Mouse (Mus musculus) adrenal gland, adult 18-20 months (tissue): ENCODE results near the gene Dnah5. TPM values are rescaled to one million over a fixed set of nuclear protein-coding genes. Genes with fewer than 3 reads are reported as not detected.
"Not testable (repeated sequence)": the region's sequence is repeated elsewhere in the genome, so short reads cannot be mapped to it uniquely, and the experiment has no call there.

ENCODE experiments used
- DNase-seq, 2 experiments: peaks; one replicate each; pipeline ENCODE4 v3.0.0; 2021 to 2022; ENCODE audit warnings: low spot score in 2 of 2
- total RNA-seq, 2 experiments: library from RNA; stranded (reverse); gene quantifications; 1 replicate in 1 of 2; 2 replicates in 1 of 2; pipeline ENCODE4 v1.2.3; 2021

The Dnah5 gene
- total RNA-seq, 2 experiments from 2014 or later: 0.03 to 0.10 TPM

DNA sequence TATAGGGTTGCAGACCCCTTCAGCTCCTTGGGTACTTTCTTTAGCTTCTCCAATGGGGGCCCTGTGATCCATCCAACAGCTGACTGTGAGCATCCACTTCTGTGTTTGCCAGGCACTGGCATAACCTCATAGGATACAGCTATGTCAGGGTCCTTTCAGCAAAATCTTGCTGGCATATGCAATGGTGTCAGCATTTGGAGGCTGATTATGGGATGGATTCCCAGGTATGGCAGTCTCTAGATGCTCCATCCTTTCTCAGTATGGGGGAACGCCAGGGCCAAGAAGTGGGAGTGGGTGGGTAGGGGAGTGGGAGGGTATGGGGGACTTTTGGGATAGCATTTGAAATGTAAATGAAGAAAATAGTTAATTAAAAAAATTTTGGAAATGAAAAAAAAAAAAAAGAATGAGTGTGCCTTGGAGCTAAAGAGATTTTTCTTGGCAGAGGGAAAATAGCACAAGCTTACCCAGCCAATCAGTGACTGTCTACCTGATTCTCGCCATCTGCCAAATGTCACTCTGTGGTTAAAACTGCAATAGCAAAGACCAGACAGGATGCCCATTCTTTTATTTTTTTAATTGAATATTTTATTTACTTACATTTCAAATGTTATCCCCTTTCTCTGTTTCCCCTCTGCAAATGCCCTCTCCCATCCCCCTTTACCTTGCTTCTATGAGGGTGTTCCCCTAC, 257.7 kb downstream of the Dnah5 start:
- DNase-seq: not testable (repeated sequence)

DNA sequence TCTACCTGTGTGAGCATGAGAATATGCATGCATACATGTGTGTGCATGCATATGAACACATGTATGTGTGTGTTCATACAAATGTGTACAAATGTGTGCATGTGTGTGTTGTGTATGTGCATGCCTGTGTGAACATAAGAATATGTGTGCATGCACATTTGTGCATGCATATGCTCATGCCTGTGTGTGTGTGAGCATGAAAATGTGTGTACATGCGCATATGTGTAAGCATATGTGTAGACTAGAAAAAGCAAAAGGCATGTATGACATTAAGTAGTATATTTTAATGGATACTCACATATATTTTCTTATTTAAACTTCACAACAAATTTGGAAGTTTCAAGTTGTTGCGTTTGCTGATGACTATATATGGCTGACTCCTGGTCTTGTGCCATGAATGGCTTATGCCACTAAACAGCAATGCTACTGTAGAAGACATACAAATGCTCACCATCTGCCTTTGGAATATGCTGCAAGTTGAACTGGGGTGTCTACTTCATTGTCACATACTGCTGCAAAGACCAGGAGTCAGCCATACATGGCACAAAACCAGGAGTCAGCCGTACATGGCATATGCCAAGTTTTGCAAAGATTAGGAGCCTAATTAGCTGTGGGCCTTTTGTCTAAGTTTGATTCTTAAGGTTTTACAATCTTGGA, 263.2 kb downstream of the Dnah5 start:
- no peak for DNase-seq

DNA sequence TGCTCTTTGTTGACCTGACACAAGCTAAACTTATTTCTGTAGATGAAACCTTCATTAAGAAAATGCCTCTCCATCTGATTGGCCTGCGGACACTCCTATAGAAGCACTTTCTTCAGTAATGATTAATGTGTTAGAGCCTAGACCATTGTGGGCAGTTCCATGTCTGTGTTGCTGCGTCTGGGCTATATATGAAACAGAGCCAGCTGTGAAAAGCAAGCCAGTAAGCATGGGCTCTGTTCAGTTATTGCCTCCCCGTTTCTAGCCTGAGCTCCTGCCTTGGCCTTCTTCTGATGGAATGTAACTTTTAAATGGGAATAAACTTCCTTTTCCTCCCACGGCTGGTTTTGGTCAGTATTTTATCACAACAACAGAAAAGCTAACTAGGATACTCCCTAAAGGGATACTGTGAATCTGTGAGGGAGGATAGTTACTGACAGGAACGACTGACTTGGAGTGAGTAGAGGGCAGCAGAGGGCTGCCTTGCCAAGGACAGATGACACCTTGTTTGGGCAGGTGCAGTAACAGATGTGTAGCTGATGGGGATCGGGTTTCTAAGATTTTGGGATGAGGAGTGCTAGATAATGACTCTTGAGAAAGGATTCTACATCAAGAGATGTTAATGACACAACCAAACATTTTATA, 270.3 kb downstream of the Dnah5 start:
- DNase-seq: no peak

DNA sequence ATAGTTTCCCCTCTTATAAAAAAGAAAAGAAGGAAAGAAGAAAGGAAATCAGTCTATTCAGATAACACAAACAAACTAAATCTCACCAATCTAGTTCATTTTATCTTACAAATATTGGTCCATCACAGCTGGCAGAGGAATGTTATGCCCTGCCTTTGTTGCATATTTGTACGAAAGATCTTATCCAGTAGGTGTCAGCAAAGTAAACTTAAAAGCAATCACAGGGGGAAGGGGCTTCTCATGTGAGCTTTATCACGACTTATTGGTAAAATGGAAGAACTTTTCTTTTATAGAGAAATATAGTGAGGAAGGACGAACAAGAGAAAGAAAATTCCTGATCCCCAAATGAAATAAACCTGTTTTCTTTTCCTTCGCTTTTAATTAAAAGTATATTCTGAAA, 299.3 kb downstream of the Dnah5 start:
- no peak for DNase-seq

DNA sequence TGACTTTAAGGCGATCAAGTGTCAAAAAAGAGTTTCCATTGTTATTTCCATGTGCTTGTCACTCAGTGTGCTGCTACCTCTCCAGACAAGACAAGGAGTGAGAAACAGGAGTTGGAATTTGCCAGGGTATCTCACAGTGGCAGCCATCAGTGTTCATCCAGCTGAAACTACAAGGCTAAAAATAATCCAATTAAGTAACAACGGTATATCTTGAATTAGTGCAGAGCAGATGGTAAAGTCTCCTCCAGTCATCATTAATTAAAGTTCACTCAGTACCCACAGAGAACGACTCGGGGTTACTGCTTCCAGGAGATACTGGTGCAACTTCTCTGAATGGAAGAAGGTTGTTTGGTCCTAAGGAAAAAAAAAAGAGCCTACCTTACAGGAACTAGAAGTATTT, 311.6 kb downstream of the Dnah5 start:
- DNase-seq: no peak

Other genes starting within 250 kb of the Dnah5 start
- 10 to 100 TPM; 45.4 to 56.8 TPM for gene Trio, start 177.9 kb upstream of the Dnah5 start, total RNA-seq